Mouse (Mus musculus) stomach, postnatal 0 days (tissue): ENCODE data around the gene Gm21954. TPM values are rescaled to one million over a fixed set of nuclear protein-coding genes. Genes with fewer than 3 reads are reported as not detected.
A peak's percentile ranks its signal among the peaks of the same experiment; 100 is the strongest.

ENCODE experiments used
- ATAC-seq: fragments of 200-750 bp; cut with Nextera tagmentation; 2 replicates; pipeline ENCODE4 v1.8.0; 2017; ENCODE audit not compliant: low FRiP score, low TSS enrichment
- DNase-seq: peaks from one replicate; pipeline ENCODE4 v3.0.0-alpha.2; 2016; ENCODE audit warnings: low spot score
- H3K27ac ChIP-seq: fragments of 300-500 bp; sonication (generic); replicated peaks from 2 replicates; pipeline ENCODE4 v1.5.1; 2014; ENCODE audit warnings: mild to moderate bottlenecking, control low read depth
- H3K27me3 ChIP-seq: fragments of 300-500 bp; sonication (generic); 2 replicates; pipeline ENCODE4 v1.6.1; 2014; ENCODE audit warnings: low read length; ENCODE audit not compliant: control insufficient read depth, insufficient read depth
- H3K36me3 ChIP-seq: fragments of 300-500 bp; sonication (generic); 2 replicates; pipeline ENCODE4 v1.6.1; 2014; ENCODE audit warnings: low read length, mixed read lengths; ENCODE audit not compliant: control insufficient read depth, insufficient read depth
- H3K4me1 ChIP-seq: fragments of 300-500 bp; sonication (generic); replicated peaks from 2 replicates; pipeline ENCODE4 v1.6.1; 2014; ENCODE audit warnings: antibody characterized with exemption; ENCODE audit not compliant: control insufficient read depth, insufficient read depth
- H3K4me2 ChIP-seq: fragments of 300-500 bp; sonication (generic); replicated peaks from 2 replicates; pipeline ENCODE4 v1.6.1; 2014; ENCODE audit warnings: low read depth, mild to moderate bottlenecking, control low read depth, moderate library complexity
- H3K4me3 ChIP-seq: fragments of 300-500 bp; sonication (generic); 2 replicates; pipeline ENCODE4 v1.5.1; 2014; ENCODE audit warnings: low read depth, low read length, control low read depth
- H3K9ac ChIP-seq: fragments of 300-500 bp; sonication (generic); 2 replicates; pipeline ENCODE4 v1.6.1; 2014; ENCODE audit warnings: mild to moderate bottlenecking, low read length, control low read depth, mixed read lengths
- H3K9me3 ChIP-seq: fragments of 300-500 bp; sonication (generic); 2 replicates; pipeline ENCODE4 v1.6.1; 2016; ENCODE audit warnings: low read length; ENCODE audit not compliant: control insufficient read depth
- CTCF ChIP-seq: IDR thresholded peaks from 2 replicates; pipeline ENCODE4 v1.5.1; 2016; ENCODE audit warnings: antibody characterized with exemption, low read depth, mild to moderate bottlenecking, moderate library complexity
- EP300 ChIP-seq: optimal IDR thresholded peaks from 2 replicates; pipeline ENCODE3; 2016; ENCODE audit warnings: antibody characterized with exemption
- WGBS: fragments of 180-500 bp; shearing (Covaris S2); extraction: QIAGEN DNeasy Blood & Tissue Kit; methylation state at CpG from one replicate; pipeline ENCODE4 v1.1.7; 2014; 5-methylcytosine and 5-hydroxymethylcytosine counted together
- polyA plus RNA-seq: library from polyadenylated mRNA; unstranded; fragments of >200 nt; fragmentation: Nextera tagmentation; extraction: Ambion mirVana; gene quantifications from 2 replicates; pipeline ENCODE4 v1.2.1, GENCODE M21; 2015

Gene Gm21954
- polyA plus RNA-seq, 1 experiment from 2014 or later, result not detected

DNA sequence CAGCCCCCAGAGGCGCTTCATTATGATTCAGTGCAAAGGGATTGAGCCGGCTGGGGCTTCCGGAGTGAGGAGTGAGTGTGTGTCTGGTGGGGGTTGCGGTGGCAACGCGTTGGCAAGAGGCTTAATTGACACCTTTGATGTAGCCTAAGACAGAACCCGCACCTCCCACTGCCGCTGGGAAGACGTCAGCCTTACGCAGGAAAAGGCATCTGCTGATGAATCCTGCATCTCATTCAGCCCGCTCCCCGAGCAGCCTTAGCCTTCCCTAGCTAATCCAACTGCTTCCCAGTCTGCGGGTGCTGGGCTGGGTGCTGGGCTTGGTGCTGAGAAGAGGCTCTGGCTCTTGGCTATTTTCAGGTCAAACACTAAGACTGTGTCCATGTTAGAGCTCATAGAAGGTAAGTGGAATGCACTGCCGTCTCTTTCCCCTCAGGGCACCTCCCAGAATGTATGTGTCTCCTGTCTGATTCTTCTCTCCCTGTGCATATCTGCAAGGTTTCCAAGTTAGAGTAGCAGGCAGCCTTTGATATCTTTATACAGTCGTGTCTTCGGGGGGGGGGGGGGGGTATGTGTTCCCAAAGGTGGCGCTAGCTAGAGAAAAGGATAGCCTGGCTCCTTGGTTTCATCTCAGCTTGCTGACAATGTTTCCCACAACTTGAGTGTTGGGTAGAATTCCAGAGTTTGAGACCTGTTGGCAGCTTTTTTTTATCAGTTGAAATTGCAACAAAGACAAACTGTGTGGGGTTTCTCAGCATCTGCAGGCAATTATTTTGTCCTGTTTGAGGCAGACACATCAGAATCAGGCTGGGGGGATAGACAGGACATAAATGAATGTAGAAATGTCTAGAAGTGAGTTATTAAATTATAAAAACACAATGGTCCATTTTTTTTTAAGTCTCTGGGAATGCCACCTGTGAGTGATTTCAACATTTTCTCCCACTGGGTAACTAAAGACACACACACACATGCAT is 10.0 kb downstream of the Gm21954 start:
- ATAC-seq, result peak; percentile 60; the same call in 1 of the 2 replicates
- Histone ChIP-seq H3K9ac (no peak overlapping the region; the same call in 1 of the 2 replicates), H3K36me3 (no peaks in the 10 kb centered on the region), H3K4me2 (peak overlapping the region; percentile 40), H3K27me3 (no peaks in the 10 kb centered on the region), H3K9me3 (no peaks in the 10 kb centered on the region), H3K4me1 (0 out of 2 replicates have a peak, but pooled peaks cover 2% of the 10 kb centered on the region), H3K27ac (no peak overlapping the region), H3K4me3 (no peak overlapping the region)
- peak; percentile 44 for DNase-seq
- under 1% methylated on average over 17 of the region's 17 CpGs for WGBS
- TF ChIP-seq CTCF (no peak), EP300 (no peak)

DNA sequence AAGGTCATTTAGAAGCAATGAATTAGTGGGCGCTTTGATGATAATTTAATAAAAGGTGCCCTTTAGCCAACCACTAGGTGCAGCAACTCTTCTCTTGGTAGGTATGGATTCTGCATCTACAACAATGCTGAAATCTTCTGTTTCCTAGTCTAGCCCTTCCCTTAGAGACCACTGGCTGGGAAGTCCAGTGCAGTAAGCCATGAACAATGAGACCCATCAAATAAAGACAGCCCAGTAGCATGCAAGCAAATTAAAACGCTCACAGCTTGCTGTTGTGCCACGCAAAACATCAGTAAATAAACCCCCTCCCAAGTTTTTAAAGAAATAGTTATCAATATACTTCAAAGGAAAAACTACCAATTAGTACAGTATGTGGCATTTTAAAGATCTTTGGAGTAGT is 10.9 kb downstream of the Gm21954 start:
- DNase-seq, result no peak
- 0 out of 2 replicates have a peak, but pooled peaks cover 2% of the 10 kb centered on the region for H3K4me1 ChIP-seq
- H3K9ac ChIP-seq, result no peak overlapping the region
- no peak overlapping the region; the same call in 1 of the 2 replicates for H3K4me2 ChIP-seq
- H3K27me3 ChIP-seq, result no peaks in the 10 kb centered on the region
- H3K9me3 ChIP-seq, result no peaks in the 10 kb centered on the region
- no peak overlapping the region for H3K27ac ChIP-seq
- no peak for ATAC-seq
- H3K36me3 ChIP-seq, result no peaks in the 10 kb centered on the region
- TF ChIP-seq CTCF (no peak), EP300 (no peak)
- H3K4me3 ChIP-seq, result no peak overlapping the region
- WGBS, result 58% methylated on average over 3 of the region's 3 CpGs

DNA sequence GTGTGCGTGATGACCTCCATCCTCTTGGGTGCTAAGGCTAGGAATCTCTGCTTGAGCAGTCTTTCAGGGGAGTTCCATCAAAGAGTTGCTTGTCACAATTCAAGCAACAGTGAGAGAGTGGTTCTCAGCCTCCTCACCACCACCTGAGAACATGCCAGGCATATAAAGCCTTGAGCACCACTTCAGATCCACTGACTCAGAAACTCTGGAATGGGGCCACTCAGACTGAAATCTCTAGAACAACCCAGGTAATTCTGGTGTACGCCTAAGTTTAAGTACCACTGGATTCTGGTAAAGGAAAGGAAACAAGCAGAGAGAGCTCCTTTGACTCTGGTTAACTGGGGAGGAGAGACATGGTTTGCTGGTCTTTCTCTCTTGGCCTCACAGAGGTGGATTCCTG is 19.5 kb downstream of the Gm21954 start:
- Histone ChIP-seq H3K4me2 (no peak overlapping the region), H3K27ac (no peak overlapping the region), H3K9me3 (no peaks in the 10 kb centered on the region), H3K4me1 (no peaks in the 10 kb centered on the region), H3K4me3 (no peak overlapping the region), H3K9ac (no peak overlapping the region), H3K27me3 (no peaks in the 10 kb centered on the region), H3K36me3 (no peaks in the 10 kb centered on the region)
- 81% methylated on average over 2 of the region's 2 CpGs for WGBS
- ATAC-seq (no peak), DNase-seq (no peak)
- TF ChIP-seq EP300 (no peak), CTCF (no peak)

DNA sequence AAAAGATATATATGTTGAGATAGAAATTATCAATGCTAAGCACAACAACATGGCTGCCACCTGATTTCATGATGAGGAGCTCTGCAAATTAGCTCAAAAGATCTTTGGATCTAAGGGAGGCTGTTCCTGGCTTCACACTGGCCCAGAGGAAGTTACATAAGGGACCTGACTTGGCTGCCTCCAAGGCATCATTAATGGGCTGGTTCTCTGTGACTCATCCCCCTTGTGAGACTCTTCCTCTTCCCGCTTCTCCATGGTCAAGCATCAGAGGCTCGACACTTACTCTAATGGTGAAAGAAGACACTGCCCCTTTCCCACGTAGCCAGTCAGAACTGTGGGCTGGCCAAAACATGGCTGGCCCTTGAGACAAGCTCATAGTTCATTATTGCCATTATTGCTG is 20.1 kb downstream of the Gm21954 start:
- TF ChIP-seq EP300 (no peak), CTCF (no peak)
- 73% methylated on average over 3 of the region's 3 CpGs for WGBS
- H3K27me3 ChIP-seq, result no peaks in the 10 kb centered on the region
- H3K4me3 ChIP-seq, result no peak overlapping the region
- H3K4me2 ChIP-seq, result no peak overlapping the region
- H3K4me1 ChIP-seq, result no peaks in the 10 kb centered on the region
- H3K9ac ChIP-seq, result no peak overlapping the region
- H3K27ac ChIP-seq, result no peak overlapping the region
- ATAC-seq, result no peak
- H3K36me3 ChIP-seq, result no peaks in the 10 kb centered on the region
- H3K9me3 ChIP-seq, result no peaks in the 10 kb centered on the region
- no peak for DNase-seq

DNA sequence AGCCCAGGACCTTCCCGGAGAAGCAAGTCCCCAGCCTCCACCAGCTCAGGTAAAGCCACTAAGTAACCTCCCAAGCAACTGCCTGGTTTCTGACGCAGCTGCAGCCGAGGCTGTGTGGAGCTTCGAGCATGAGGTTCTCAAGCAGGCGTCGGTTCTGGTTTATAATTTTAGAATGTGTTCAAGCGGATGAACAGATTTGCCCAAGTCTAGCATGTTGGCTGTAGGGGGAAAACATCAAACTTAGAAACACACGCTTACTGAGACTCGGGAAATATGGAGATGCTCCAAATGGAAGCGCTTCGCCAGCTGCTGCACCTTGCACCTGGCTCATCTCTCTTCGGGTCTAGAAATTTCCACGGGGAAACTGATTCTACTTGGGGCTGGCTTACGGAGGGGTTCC is 21.0 kb downstream of the Gm21954 start:
- no peaks in the 10 kb centered on the region for H3K27me3 ChIP-seq
- WGBS, result 90% methylated on average over 14 of the region's 14 CpGs
- no peak overlapping the region for H3K27ac ChIP-seq
- H3K4me1 ChIP-seq, result no peaks in the 10 kb centered on the region
- no peak overlapping the region for H3K9ac ChIP-seq
- no peak overlapping the region for H3K4me2 ChIP-seq
- no peak overlapping the region for H3K4me3 ChIP-seq
- TF ChIP-seq CTCF (no peak), EP300 (no peak)
- H3K9me3 ChIP-seq, result no peaks in the 10 kb centered on the region
- DNase-seq (no peak), ATAC-seq (no peak)
- H3K36me3 ChIP-seq, result no peaks in the 10 kb centered on the region

DNA sequence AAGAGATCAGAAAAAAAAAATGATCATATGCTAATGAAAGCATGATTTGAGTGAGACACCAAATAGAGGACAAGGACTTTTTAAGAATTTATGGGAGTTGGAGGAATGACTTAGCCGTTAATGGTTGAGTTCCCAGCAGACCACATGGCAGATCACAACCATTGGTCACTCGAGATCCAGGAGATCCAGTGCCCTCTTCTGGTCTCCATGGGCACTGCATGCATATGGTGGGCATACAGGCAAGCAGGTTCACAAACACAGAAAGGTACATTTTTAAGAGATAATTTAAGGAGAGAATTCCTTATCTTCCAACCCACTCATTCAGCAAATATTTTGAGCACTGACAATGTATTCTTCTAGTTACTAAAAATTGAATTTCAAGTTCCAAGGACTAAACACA is 22.9 kb downstream of the Gm21954 start:
- TF ChIP-seq EP300 (no peak), CTCF (0 out of 2 replicates have a peak, but pooled peaks have one; percentile 11)
- H3K36me3 ChIP-seq, result no peaks in the 10 kb centered on the region
- no peaks in the 10 kb centered on the region for H3K9me3 ChIP-seq
- no peak overlapping the region for H3K4me3 ChIP-seq
- H3K4me2 ChIP-seq, result no peak overlapping the region
- H3K9ac ChIP-seq, result no peak overlapping the region
- DNase-seq (no peak), ATAC-seq (no peak)
- no peaks in the 10 kb centered on the region for H3K4me1 ChIP-seq
- no peaks in the 10 kb centered on the region for H3K27me3 ChIP-seq
- H3K27ac ChIP-seq, result no peak overlapping the region
- WGBS, result 91% methylated on average over 2 of the region's 2 CpGs
